Comparison of ENCODE assay signal across 7 mouse cellular contexts in genomic region chr13:89929477-89929876, GRCm38 (mm10).
DNase-seq lines count a peak whose midpoint lies in the region; ATAC-seq lines count a peak whose summit lies in the region.

No protein-coding gene starts in this region.

- peak; percentile 58 for DNase-seq in MN1 (ENCODE audit: low spot score)
- peak; percentile 80 for DNase-seq in adrenal gland, adult 2 months
- peak; percentile 57 for DNase-seq in hindlimb bud, embryonic 11.5 days (ENCODE audit: extremely low spot score, low read depth, low spot score)
- peak; percentile 75 for DNase-seq in lung, postnatal 36 days
- DNase-seq in thymus, postnatal 4 days = no peak
- no peak for DNase-seq in frontal cortex, postnatal 36 days (ENCODE audit: low spot score in 2 of 2)

- no peak for ATAC-seq in megakaryocyte-erythroid progenitor cell, adult 5-6 weeks (replicated peaks; ENCODE audit: low FRiP score, low TSS enrichment, poor library complexity, severe bottlenecking)

Comparison
In these comparisons a context has a peak if more than half of its experiments do, and no peak if none do; other contexts are left out.
1. DNase-seq: peak in MN1 (single experiment), adrenal gland, adult 2 months (single experiment), hindlimb bud, embryonic 11.5 days (single experiment) and lung, postnatal 36 days (single experiment); none in thymus, postnatal 4 days (single experiment) and frontal cortex, postnatal 36 days (0 of 2).